Mouse (Mus musculus): ENCODE results near the gene Snx29.
A peak's percentile ranks its signal among the peaks of the same experiment; 100 is the strongest.

Snx29 gene

DNA sequence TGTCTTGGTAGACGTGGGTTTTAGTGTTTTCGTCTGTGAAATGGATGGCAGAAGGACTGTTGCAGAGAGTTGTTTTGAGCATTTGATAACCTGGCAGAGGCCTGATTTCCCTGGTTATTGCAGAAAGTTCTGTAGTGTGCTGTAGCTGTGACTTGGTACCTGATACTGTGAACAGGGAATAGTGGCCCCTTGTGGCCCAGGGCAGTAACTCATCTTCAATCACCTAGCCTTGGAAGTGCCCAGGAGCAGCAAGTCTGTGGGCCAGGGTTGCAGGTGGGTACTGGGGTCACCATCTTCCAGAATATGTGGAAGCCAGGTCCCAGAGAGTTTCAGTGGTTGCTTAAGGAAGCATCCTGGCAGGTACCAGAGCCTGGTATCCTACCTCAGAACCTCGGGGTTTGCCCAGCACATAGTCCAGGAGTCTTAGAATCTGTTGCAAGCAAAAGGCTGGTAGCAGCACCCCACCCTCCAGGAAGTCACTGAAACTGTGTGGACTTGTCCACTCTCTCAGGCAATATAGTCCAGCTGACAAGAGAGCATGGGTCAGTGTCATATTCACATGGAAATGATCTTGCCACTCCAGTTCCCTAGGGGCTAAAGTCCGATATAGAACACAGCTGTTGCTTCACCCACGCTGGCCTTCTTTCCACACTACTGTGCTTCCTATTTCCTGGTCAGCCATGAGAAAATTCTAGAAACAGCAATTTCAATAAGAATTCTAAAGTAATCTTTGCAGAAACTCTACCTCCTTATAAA lies 281.1 kb downstream of the Snx29 start:
- DNase-seq, result peak; percentile 49

DNA sequence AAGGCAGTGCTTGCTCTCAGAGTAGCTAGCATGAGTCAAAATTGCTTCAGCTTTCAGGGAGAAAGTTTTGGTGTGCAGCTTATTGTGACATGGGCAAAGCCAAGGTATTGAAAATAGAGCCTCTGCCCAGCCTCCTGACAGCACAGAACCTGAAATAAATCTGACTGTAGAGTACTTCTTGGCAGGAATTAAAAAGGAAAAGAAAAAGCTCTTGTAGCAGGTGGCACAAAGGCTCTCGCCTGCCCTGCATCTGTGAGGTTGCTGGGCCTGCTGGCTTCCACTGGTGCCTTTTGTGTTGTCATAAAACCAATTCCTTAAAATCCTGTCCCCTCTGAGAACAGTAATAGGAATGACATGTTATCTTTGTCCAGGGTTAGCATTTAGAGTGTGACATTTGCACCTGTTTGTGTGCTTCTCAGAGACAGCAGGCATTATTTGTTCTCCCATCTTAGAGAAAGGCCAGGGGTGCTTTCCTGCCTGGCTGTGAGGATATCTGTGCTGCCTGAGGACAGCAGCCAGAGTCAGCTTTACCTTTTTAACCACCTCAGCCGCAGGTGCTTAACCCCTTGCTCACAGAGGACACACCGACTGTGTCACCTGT lies 289.9 kb downstream of the Snx29 start:
- no peak for DNase-seq

DNA sequence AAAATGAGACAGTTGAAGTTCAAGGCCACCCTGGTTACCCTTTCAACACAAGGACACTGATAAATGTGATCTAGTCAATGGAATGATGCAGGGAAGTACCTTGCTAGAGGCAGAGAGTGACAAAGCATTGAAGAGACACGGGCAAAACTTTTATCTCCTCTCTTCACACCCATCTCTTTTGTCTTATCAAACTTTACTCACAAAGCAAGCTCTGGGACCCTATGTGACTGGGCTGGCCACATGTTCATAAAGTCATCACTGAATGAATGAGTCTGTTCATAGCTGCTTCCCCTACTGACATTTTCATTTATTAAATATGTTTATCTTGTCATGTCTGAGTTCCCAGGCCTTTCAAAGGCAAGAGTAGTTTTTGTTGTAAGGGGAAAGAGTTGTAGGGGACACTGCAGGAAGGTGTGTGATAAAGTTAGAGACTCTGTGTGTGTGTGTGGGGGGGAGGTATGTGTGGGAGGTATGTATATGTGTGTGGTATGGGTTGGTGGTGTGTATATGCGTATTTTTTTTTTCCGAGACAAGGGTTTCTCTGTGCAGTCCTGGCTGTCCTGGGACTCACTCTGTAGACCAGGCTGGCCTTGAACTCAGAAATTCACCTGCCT lies 291.8 kb downstream of the Snx29 start:
- DNase-seq, result no peak

DNA sequence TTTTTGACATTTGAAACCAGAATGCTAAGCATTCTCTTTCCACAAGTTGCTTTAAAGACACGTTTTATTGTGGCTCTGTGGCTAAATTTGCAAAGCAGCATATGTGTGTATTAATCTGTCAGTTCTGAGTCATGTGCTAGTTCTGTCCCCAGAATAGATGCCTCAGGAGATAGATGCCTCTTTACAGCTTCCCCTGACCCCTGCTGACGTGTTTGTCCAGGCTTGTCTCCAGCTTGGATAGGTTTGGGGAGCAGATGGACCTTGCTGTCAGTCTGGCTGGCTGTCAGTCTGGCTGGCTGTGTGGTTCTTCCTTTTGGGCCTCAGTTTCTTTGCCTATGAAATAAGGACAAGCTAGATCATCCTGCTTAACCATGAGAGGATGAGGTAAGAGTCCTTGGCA lies 292.9 kb downstream of the Snx29 start:
- DNase-seq, result peak; percentile 29

DNA sequence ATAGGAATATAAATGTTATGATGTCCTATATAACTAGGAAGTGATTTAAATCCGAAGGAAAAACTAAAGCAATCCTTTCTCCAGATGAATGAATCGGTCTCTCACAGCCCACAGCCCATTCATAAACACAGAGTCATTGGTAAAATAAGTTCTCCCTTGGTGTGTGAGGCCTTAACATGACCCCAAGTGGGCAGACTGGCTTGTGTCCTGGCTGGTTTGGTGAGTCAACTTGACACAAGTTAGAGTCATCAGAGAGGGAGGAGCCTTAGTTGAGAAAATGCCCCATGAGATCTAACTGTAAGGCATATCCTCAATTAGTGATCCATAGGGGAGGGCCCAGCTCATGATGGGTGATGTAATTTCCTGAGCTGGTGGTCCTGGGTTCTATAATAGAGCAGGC lies 297.2 kb downstream of the Snx29 start:
- no peak for DNase-seq

DNA sequence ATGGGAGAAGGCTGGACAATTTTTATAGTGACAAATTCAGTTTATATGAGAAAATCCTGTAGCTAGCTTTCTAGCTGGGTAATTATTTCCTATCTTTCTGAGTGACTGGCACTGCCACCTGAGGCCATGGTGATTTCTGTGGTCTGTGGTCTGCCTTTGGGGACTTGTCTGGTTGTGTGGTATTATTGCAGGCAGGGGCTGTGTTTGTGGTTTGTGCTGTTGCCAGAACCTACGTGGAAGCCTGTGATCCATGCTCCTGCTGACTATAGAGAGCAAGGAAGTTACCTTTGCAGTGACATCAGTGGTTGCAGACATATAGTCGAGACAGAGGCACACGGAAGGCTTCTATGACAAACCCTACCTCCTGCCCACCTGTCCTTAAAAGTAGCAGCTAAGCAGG lies 298.3 kb downstream of the Snx29 start:
- DNase-seq, result no peak

DNA sequence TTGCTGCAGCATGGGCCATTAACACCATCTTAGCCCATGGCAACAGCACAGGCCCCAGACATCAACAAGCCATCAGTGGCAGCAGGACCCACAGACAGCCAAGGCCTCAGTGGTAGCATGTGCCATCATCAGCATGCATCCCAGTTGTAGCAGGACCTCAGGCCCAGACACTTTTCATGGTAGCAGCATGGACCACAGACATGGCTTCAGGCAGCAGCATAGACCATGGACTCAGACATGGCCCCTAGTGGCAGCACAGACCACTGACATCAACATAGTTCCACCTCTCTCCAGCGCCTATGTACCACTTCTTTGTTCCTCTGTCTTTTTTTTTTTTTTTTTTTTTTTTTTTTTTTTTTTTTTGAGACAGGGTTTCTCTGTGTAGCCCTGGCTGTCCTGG lies 299.0 kb downstream of the Snx29 start:
- no peak for DNase-seq

DNA sequence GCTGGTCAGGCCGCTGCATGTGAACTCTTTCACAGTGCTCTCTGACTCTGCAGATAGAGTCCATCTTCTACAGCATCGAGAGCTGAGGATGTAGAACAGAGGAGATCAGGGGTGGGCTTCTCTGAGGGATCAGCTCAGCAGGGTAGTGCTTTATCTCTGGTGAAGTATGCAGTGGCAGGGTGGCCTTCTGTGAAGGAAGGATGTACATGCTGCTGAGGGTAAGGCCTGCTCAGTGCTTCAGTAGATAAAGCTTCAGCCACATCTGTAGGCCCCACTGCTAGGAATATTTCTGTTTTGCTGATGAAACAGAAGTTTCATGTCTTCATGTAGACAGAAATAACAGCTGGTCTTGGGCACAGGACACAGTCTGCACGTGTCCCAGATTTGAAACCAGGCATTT lies 300.3 kb downstream of the Snx29 start:
- DNase-seq, result no peak

DNA sequence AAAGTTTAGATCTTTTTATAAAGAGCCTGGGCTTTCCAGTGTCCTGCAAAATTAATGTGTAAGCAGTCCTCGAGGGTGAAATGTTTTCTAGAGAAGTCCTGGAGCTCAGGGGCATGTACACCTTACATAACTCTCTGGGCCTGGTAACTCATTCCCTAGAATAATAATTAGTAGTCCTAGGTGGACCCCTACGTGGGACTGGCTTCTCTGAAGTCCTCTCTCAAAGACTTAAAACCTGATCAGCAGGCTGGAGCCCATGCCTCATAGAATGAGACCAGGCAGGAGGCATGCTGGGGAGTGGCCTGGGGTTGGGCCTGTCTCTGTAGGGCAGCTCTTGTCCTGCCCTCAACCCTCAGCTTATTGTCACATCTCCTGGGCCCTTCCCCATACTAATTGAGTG lies 301.4 kb downstream of the Snx29 start:
- peak; percentile 64 for DNase-seq

DNA sequence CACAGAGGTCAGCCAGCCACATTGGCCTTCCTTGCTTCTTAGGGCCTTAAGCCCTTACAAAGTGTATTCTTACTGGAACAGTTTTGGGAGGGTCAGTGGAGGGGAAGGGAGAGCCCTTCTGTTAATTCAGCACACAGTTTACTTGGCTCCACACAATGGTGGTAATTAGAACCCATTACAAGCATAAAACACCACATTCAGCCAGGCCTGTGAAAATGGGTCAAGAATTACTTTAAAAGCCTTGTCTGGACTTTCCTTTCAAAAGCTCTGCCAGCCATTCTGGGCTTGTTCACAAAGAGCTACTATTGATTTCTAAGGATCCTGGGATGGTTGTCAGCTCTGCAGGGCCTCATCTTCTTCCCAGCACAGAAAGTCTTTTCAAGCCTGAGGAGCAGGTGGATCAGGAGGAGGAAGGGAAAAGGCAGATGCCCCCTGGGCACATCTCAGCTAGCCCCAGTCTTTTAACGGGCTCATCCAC lies 303.3 kb downstream of the Snx29 start:
- DNase-seq, result no peak

DNA sequence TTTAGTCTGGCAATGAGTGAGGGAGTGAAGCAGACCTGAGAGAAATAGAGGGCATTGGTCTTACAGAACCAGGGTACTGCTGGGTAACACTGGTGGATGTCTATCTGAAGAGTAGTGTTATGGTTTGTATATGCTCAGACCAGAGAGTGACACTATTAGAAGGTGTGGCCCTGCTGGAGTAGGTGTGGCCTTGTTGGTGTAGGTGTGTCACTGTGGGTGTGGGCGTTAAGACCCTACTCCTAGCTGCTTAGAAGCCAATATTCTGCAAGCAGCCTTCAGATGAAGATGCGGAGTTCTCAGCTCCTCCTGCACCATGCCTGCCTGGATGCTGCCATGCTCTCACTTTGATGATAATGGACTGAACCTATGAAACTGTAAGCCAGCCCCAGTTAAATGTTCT lies 303.9 kb downstream of the Snx29 start:
- no peak for DNase-seq

DNA sequence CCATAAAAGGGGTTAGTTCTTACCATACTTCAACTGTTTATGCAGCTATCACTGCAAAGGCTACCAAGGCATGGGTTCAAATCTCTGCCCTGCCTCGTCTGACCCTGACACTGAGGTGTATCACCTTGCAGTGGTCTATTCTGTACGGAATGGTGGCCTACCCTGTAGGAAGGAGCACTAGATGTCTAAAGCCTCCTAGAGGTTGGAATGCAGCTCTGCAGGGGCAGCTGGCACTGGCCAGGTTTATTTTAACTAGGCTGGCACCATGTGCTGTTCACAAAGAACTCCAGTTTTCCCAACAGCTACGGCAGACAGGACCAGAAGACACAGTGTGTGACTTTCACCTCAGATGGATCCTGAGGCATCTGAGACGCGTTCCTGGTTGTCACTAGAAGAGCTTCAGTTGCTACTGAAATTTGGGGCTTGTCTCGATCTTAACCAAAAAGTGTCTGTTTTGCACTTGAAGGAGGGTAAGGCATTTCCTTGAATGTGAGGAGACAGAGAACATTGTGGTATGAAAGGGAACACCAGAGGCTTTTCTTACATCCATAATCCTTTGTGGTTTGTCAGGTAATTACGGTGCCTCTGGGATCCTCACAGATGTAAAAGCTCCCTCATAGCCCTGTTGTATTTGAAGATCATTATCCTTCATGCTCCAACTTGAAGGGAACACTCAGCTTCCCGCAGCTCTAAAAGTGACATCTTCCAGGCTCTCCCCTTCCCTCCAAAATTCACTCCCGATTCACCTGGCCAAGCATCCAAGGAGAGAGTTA lies 305.3 kb downstream of the Snx29 start:
- peak; percentile 66 for DNase-seq

DNA sequence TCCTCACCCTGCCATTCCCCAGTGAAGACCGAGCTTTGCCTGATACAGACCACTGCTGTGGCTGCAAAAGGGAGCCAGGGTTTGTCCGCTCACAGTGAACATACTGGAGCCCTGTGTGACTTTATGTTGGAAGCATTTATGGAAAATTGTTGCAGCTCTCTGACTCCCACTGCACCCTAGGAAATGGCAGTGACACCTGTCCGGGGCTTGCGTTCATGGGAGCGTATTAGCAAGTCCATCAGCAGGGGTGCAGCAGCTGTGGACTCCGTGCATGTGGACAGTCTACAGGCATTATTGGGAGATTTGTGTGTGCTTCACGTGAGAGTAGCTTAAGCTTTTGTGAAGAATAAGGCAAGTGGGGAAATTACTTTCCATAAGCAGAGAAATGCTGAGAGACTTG lies 307.0 kb downstream of the Snx29 start:
- DNase-seq, result no peak

DNA sequence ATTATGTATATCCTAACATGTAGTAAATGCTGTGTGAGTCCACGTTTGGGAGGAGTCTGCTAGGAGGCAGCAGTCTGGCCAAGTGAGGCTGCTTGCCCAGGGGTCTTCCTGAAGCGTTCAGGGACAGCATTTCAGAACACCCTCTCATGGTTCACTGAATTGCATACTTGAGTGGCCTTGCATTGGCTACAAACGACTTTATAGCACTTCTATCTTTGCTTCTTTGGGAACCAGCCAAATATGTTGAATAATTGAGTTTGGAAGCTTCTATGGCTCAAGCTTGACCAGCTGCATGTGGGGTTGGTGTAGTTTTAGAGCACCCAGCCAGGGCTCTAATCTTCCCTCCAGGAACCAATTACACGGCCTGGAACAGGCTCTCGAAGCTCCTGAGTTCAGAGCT lies 307.8 kb downstream of the Snx29 start:
- DNase-seq, result peak; percentile 53

DNA sequence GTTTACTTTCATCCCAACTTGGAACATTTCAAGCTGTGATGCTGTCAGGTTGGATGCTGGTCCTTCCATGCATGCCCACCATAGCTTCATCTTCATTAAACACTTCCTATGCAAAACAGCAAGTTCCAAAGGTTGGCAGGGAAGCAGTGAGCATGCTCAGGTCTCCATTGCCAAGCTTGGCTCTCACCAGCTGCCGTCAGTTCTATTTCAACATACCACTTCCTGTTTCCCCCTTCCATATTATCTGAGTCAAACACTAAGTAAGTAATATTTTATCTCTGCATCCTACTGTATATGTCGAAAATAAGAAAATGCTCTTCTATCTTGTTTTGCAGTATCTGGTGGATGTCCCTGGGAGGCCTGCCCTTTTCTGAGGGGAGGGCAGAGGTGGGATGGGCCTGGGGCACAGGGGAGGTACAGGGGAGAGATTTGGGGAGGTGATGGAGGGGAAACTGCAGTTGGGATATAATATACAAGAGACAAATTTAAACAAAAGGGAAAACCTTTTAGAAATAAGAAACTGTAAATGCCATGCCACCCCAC lies 309.6 kb downstream of the Snx29 start:
- no peak for DNase-seq

DNA sequence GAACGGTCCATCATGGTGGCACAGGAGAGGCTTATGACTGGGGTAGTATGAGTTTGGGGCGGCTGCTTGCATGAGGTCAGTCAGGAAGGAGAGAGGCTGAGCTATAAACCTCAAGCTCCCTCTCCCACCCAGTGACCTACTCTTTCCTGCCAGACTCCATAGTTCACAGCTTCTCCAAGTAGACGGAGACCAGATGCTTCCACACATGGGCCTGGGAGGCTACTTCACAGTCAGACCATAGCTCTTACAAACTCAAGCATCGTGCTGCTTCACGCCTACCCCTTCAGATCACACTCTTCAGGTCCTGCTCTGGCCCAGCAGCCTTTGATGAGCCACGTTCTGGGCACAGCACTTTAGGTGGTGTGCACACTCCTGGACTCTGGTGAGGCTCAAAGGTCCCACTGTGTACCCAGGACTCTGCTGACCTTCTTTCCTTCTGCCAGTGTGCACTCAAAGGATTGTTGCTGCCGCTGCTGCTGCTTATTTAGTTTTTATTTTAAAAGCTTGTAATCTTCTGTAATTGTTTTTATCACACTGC lies 313.6 kb downstream of the Snx29 start:
- no peak for DNase-seq

DNA sequence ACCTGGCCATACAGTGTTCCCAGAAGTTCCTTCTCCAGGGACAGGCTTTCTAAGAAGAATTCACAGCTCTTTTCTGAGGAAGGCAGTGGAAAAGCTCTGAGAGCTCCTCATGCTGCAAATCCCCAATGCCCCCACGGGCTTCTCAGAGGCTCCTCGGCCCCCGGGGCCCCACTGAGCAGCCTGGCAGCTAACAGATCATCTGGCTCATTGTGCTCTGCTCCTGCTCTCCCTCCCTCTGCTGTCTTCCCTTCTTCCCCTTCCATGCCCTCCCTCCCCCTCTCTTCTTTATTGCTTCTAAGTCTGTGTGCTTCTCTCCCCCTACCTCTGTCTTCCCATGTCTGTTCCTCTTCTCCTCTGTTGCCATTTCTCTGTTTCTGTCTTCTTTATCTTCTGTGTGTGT lies 314.2 kb downstream of the Snx29 start:
- DNase-seq, result no peak

DNA sequence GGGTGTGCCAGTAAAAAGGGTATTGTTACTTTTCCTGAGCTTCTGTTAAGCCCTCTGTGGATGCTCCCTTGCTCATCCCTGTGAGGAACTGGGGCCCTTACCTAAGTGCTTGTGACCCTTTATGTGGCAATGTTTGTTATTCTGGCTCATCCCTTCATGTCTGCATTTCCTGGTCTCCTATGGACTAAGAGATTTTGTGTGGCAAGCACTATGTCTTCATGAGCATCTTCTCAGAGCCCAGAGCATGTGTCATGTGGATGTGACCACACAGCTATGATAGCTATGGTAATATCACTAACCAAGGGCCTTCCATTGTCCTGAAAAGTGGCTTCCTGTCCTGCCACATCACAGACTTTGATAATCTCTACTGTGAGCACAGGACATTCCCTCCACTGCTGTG lies 315.1 kb downstream of the Snx29 start:
- DNase-seq, result no peak

DNA sequence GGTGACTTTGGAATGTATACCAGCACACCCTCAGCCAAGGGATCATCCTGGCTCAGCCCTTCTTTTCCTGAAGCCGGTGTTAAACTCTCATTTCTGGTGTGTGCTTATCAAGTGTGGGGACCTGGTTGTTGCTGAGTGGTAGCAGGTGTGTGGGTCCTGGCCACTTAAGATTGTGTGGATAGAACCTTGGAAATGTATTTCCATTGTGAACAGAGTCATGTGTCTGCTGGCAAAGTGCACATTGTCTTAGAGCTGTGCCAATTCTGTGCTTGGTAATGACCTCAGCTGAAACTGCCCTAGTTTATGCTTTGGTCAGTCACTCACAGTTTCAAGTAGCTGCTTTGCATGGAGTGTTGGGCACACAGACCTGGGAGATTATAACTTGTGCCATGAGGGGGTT lies 316.0 kb downstream of the Snx29 start:
- DNase-seq, result no peak

DNA sequence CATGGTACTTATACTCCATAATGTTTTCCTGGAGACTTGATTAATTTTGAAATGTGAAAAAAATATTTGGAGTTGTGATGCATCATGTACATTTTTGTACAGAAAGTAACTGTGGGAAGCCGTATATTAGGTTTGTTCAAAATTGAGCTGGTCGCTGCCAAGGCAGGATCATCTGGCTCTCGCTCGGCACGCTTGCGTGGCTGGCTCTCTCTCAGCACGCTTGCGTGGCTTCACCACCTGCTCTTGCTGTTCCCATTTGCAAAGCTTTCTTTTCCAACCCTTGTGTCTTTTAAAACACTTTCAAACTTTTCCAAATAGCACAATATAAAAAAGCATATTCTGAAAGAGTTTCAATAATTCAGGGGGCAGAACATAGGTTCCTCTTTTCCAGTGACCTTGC lies 317.2 kb downstream of the Snx29 start:
- no peak for DNase-seq

DNA sequence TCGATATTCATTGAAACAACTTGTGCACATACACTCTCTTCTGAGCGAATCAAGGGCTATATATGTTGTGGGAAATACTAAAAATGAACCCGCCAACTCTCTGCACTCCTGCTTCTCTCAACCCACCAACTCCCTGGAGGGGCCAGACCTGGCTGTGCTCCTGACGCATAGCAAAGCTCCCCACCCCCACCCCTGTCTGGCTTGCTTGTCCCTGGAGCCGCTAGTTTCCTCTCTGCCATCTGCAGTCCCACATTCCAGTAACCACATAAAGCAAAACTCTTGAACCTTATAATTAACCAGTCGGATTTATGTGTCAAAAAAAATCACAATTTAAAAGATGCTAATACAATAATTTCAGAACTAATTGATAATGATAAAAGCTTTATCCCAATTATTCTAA lies 320.9 kb downstream of the Snx29 start:
- no peak for DNase-seq

DNA sequence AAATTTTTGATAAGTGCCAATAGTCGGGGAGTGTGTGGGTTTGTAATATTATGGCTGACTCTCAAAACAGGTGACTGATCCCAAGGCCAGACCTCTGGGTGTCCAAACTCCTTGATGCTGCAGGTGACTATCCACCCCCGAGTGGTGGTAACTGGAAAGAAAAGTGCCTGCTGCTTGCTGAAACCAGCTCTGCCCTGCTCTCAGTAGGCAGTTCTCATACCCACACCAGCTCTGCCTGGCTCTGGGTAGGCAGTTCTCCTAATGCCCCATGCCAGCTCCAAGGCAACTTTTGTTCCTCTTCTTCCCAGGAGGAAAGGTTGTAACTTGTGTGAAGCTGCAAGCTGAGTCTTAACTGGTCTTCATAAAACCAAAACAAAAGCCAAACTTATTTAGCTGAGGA lies 321.7 kb downstream of the Snx29 start:
- no peak for DNase-seq

DNA sequence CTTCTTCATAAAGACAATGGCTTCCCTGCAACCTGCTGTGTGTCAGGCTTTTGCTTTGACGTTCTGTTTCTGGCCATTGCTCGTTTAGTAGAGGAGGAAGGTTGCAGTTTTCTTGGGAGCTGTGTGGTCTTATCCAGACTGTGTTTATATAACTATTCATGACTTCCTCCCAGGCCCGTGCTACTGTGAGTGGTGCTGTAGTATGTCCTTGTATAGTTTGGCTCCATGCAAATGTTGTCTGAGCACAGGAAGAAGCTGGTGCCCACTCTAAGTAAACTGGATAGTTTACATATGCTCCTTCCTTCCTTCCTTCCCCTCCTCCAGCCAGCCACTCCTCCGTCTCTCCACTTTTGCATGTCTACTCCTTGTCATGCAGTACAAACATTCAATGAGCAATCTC lies 323.0 kb downstream of the Snx29 start:
- no peak for DNase-seq

Data from kidney, postnatal 14 days (tissue).